Mouse (Mus musculus) G1E (cell line): Measurements from ENCODE around the gene Gfod1. TPM values are rescaled to one million over a fixed set of nuclear protein-coding genes. Genes with fewer than 3 reads are reported as not detected.

Source experiments
- ATAC-seq: 2 replicates; pipeline ENCODE4 v1.8.0; 2016; ENCODE audit warnings: mild to moderate bottlenecking; ENCODE audit not compliant: insufficient number of reproducible peaks, poor library complexity, low FRiP score, severe bottlenecking; ENCODE audit errors: extremely low read depth
- DNase-seq: peaks from one replicate; pipeline ENCODE4 v3.0.0; 2012; ENCODE audit warnings: low spot score
- H3K27me3 ChIP-seq: 2 replicates; pipeline ENCODE4 v1.6.1; 2012; ENCODE audit warnings: mild to moderate bottlenecking, low read length, inconsistent platforms; ENCODE audit not compliant: insufficient read depth
- H3K36me3 ChIP-seq: replicated peaks from 2 replicates; pipeline ENCODE3; 2012; ENCODE audit warnings: mild to moderate bottlenecking, inconsistent platforms
- H3K4me1 ChIP-seq: 2 replicates; pipeline ENCODE4 v1.6.1; 2012; ENCODE audit warnings: low read depth, low read length, inconsistent platforms, mixed read lengths; ENCODE audit not compliant: insufficient read depth
- H3K4me3 ChIP-seq: 2 replicates; pipeline ENCODE4 v1.5.1; 2012; ENCODE audit warnings: low read depth, mild to moderate bottlenecking, inconsistent platforms, low read length, moderate library complexity, mixed read lengths
- H3K9me3 ChIP-seq: replicated peaks from 2 replicates; pipeline ENCODE4 v1.6.1; 2012; ENCODE audit warnings: inconsistent platforms
- CTCF ChIP-seq: IDR thresholded peaks from 2 replicates; pipeline ENCODE4 v1.5.1; 2012; ENCODE audit warnings: low read depth, low read length, inconsistent platforms, mixed read lengths
- GATA1 ChIP-seq: IDR thresholded peaks from 2 replicates; pipeline ENCODE4 v1.6.1; 2012; ENCODE audit warnings: borderline replicate concordance, low read length, inconsistent platforms, mixed read lengths
- GATA2 ChIP-seq: IDR thresholded peaks from 2 replicates; pipeline ENCODE4 v1.6.1; 2012; ENCODE audit warnings: low read depth, low read length, inconsistent platforms, borderline replicate concordance
- POLR2AphosphoS5 ChIP-seq: IDR thresholded peaks from 2 replicates; pipeline ENCODE4 v1.6.1; 2012; ENCODE audit warnings: low read depth, low read length, inconsistent platforms; ENCODE audit not compliant: insufficient replicate concordance
- TAL1 ChIP-seq: conservative IDR thresholded peaks from 2 replicates; pipeline ENCODE4 v1.6.1; 2012; ENCODE audit warnings: low read depth, low read length, inconsistent platforms, mixed read lengths
- polyA plus RNA-seq: library from polyadenylated mRNA; stranded (reverse); fragments of >175 nt; gene quantifications from 2 replicates; pipeline ENCODE4 v1.2.3, GENCODE M21; 2012
- total RNA-seq, 2 experiments: library from RNA; stranded (forward) in 1 of 2; stranded (reverse) in 1 of 2; fragments of 200-1000 nt in 1 of 2; fragments of >200 nt in 1 of 2; fragmentation: Nextera tagmentation in 1 of 2; gene quantifications; 2 replicates each; pipeline ENCODE4 v1.2.3; 2014 to 2017

Gene Gfod1
- total and polyA plus RNA-seq, 3 experiments = 0.22 to 1.1 (median 0.49) TPM

DNA sequence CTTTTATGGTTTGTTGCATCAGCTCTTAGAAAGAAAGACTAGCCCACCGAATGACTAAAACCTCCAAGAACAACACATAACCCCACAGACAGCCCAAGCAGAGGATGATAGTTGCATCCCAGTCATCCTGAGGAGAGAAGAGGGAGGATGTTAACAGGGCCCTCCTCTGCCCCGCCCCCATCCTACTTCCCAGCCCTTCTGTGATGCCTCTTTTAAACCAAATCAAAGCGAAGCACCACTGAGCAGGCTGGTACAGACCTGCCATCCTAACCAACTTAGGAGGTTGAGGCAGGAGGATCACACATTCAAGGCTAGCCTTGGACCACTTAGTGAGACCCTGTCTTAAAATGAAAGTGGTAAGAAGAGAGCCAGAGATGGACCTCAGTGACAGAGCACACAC, 36.8 kb downstream of the Gfod1 start:
- Histone ChIP-seq H3K27me3 (peaks cover 76% of the 10 kb centered on the region), H3K4me1 (peaks cover 41% of the 10 kb centered on the region), H3K9me3 (no peaks in the 10 kb centered on the region), H3K36me3 (no peaks in the 10 kb centered on the region), H3K4me3 (no peak overlapping the region)
- ATAC-seq (no peak), DNase-seq (no peak)
- TF ChIP-seq GATA1 (no peak), POLR2AphosphoS5 (no peak), TAL1 (no peak), CTCF (no peak), GATA2 (no peak)

GRCm38 (mm10) chr13:43266333-43266732, 37.6 kb downstream of the Gfod1 start:
- ATAC-seq = no peak
- Histone ChIP-seq H3K4me3 (no peak overlapping the region), H3K36me3 (no peaks in the 10 kb centered on the region), H3K4me1 (peaks cover 50% of the 10 kb centered on the region), H3K9me3 (no peaks in the 10 kb centered on the region), H3K27me3 (peaks cover 70% of the 10 kb centered on the region)
- TF ChIP-seq TAL1 = no peak
- TF ChIP-seq GATA2 = no peak
- no peak for TF ChIP-seq POLR2AphosphoS5
- no peak for TF ChIP-seq GATA1
- TF ChIP-seq CTCF = no peak
- no peak for DNase-seq

DNA sequence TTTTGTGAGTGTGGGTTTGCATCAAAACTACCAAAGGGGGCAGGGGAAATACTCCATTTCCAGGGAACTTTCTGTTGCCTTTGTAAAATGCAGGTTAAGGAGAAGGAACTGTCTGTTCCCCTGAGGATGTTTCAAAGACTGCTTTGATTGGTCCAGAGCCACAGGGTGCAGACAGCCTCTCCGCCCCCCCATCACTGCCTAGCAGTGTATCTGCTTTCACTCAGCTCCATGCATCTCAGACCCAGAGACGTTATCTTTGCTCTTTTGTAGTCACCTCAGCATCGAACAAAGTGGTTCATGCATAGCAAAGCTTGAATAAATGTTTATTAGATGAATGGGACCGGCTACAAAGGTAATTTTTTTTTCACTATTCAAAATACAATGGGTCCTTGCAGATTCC, 38.9 kb downstream of the Gfod1 start:
- no peaks in the 10 kb centered on the region for H3K36me3 ChIP-seq
- peaks cover 61% of the 10 kb centered on the region for H3K4me1 ChIP-seq
- no peak for TF ChIP-seq TAL1
- TF ChIP-seq GATA1 = no peak
- TF ChIP-seq POLR2AphosphoS5 = no peak
- TF ChIP-seq CTCF = no peak
- TF ChIP-seq GATA2 = no peak

DNA sequence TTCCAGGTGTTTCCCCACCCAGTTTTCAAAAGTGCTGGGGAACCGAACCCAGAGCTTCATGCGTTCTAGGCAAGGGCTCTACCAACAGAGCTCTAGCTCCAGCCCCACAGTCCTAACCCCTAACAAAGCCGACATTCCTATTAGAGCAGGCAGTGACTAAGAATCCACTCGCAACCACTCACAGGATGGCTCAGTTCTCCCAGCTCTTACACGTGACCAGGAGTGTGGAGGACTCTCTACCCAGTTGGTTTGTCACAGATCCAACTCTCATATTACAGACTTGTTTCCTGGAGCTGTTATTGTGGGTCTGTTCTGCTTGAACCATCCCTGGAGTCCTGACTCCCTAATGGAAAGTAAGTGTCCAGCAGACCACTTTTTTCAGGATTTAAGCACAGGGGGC, 40.3 kb downstream of the Gfod1 start:
- Histone ChIP-seq H3K36me3 (no peaks in the 10 kb centered on the region), H3K27me3 (peaks cover 51% of the 10 kb centered on the region), H3K9me3 (no peaks in the 10 kb centered on the region), H3K4me1 (peaks cover 65% of the 10 kb centered on the region), H3K4me3 (no peak overlapping the region)
- TF ChIP-seq CTCF (no peak), GATA2 (no peak), POLR2AphosphoS5 (no peak), GATA1 (no peak)
- DNase-seq (no peak), ATAC-seq (no peak)

More for the DNA sequence above, 38.9 kb downstream of the Gfod1 start:
- Histone ChIP-seq H3K4me3 (no peak overlapping the region), H3K9me3 (no peaks in the 10 kb centered on the region), H3K27me3 (peaks cover 61% of the 10 kb centered on the region)
- ATAC-seq (no peak), DNase-seq (no peak)

- ATAC-seq (no peak), DNase-seq (no peak)
- Histone ChIP-seq H3K36me3 (no peaks in the 10 kb centered on the region), H3K4me3 (no peak overlapping the region), H3K4me1 (peaks cover 63% of the 10 kb centered on the region), H3K9me3 (no peaks in the 10 kb centered on the region), H3K27me3 (peaks cover 44% of the 10 kb centered on the region)
- TF ChIP-seq CTCF = no peak
- TF ChIP-seq GATA2 = no peak
- TF ChIP-seq TAL1 = no peak
- no peak for TF ChIP-seq GATA1
- no peak for TF ChIP-seq POLR2AphosphoS5
These were observed 41.7 kb downstream of the Gfod1 start for GRCm38 (mm10) chr13:43262114-43262739.

DNA sequence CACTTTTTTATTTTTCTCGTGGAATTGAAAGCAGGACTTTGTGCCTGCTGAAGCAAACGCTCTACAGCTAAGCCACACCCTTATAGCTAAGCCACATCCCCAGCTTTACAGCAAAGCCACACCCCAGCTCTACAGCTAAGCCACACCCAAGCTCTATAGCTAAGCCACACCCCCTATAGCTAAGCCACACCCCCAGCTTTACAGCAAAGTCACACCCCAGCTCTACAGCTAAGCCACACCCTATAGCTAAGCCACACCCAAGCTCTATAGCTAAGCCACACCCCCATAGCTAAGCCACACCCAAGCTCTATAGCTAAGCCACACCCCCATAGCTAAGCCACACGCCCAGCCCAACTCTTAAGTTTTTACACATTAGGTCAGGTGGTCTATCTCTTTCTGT, 42.7 kb downstream of the Gfod1 start:
- Histone ChIP-seq H3K4me1 (peaks cover 61% of the 10 kb centered on the region), H3K4me3 (peak overlapping the region; percentile 54; the same call in 1 of the 2 replicates), H3K27me3 (peaks cover 38% of the 10 kb centered on the region), H3K36me3 (no peaks in the 10 kb centered on the region), H3K9me3 (no peaks in the 10 kb centered on the region)
- DNase-seq (no peak), ATAC-seq (peak; percentile 79)
- TF ChIP-seq GATA1 = no peak
- TF ChIP-seq GATA2 = no peak
- TF ChIP-seq TAL1 = no peak
- no peak for TF ChIP-seq POLR2AphosphoS5
- TF ChIP-seq CTCF = no peak

GRCm38 (mm10) chr13:43260731-43261130, 43.2 kb downstream of the Gfod1 start:
- Histone ChIP-seq H3K36me3 (no peaks in the 10 kb centered on the region), H3K4me1 (peaks cover 57% of the 10 kb centered on the region), H3K27me3 (peaks cover 36% of the 10 kb centered on the region), H3K9me3 (no peaks in the 10 kb centered on the region), H3K4me3 (peak overlapping the region; percentile 54; the same call in 1 of the 2 replicates)
- TF ChIP-seq POLR2AphosphoS5 = no peak
- peak; percentile 95 for TF ChIP-seq TAL1
- ATAC-seq = peak; percentile 78
- peak; percentile 66 for DNase-seq
